Mouse (Mus musculus) intestine, embryonic 14.5 days (tissue): ENCODE measurements around the gene Gm527. TPM values are rescaled to one million over a fixed set of nuclear protein-coding genes. Genes with fewer than 3 reads are reported as not detected.
A peak's percentile ranks its signal among the peaks of the same experiment; 100 is the strongest.

Experiments
- ATAC-seq: fragments of 200-750 bp; cut with Nextera tagmentation; replicated peaks from 2 replicates; pipeline ENCODE4 v1.8.0; 2017; ENCODE audit warnings: low read depth, moderate number of reproducible peaks, moderate TSS enrichment, moderate library complexity; ENCODE audit not compliant: low FRiP score, low TSS enrichment
- DNase-seq: peaks from one replicate; pipeline ENCODE4 v3.0.0-alpha.2; 2018; ENCODE audit warnings: low spot score
- H3K27ac ChIP-seq: fragments of 300-500 bp; sonication (generic); 2 replicates; pipeline ENCODE4 v1.5.1; 2014; ENCODE audit warnings: low read depth, mild to moderate bottlenecking, control low read depth
- H3K27me3 ChIP-seq: fragments of 300-500 bp; sonication (generic); replicated peaks from 2 replicates; pipeline ENCODE4 v1.6.1; 2014; ENCODE audit warnings: low read length, control low read depth; ENCODE audit not compliant: control insufficient read depth, insufficient read depth
- H3K36me3 ChIP-seq: fragments of 300-500 bp; sonication (generic); 2 replicates; pipeline ENCODE4 v1.6.1; 2014; ENCODE audit warnings: low read length, control low read depth; ENCODE audit not compliant: control insufficient read depth, insufficient read depth
- H3K4me1 ChIP-seq: fragments of 300-500 bp; sonication (generic); replicated peaks from 2 replicates; pipeline ENCODE4 v1.6.1; 2014; ENCODE audit warnings: low read length, control low read depth, mixed read lengths; ENCODE audit not compliant: control insufficient read depth, insufficient read depth
- H3K4me2 ChIP-seq: fragments of 300-500 bp; sonication (generic); 2 replicates; pipeline ENCODE4 v1.6.1; 2014; ENCODE audit warnings: low read length
- H3K4me3 ChIP-seq: fragments of 300-500 bp; sonication (generic); 2 replicates; pipeline ENCODE4 v1.5.1; 2014; ENCODE audit warnings: low read depth, low read length, control low read depth, mixed read lengths
- H3K9ac ChIP-seq: fragments of 300-500 bp; sonication (generic); 2 replicates; pipeline ENCODE4 v1.6.1; 2014; ENCODE audit warnings: mild to moderate bottlenecking, low read length
- H3K9me3 ChIP-seq: fragments of 300-500 bp; sonication (generic); 2 replicates; pipeline ENCODE4 v1.6.1; 2016; ENCODE audit warnings: low read length, control low read depth; ENCODE audit not compliant: control insufficient read depth
- whole genome bisulfite sequencing: fragments of 180-500 bp; shearing (Covaris S2); extraction: QIAGEN DNeasy Blood & Tissue Kit; methylation state at CpG from one replicate; pipeline ENCODE4 v1.1.7; 2014; 5-methylcytosine and 5-hydroxymethylcytosine counted together
- polyA plus RNA-seq: library from polyadenylated mRNA; unstranded; fragments of >200 nt; fragmentation: Nextera tagmentation; extraction: Ambion mirVana; gene quantifications from 2 replicates; pipeline ENCODE4 v1.2.1, GENCODE M21; 2014

Gene Gm527
- polyA plus RNA-seq, 1 experiment from 2014 or later = 6.1 TPM

DNA sequence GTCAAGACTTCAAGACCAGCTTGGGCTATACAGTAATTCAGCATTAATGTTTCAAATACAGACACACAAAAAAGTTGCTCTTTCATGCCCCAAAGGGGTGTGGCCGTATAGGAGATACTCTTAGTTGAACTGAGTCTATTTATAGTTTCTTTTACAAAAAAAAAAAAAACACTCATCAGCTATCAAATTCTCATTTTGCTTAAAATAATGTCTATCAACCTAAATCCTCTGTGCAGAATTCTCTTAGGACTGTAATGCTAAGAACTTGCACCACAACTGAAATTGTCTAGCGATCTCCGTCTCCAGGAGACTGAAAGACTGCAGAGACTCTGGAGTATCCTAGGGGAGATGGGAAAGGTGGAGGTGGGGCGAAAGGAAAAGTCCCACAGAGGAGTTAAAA, 46.9 kb downstream of the Gm527 start:
- ATAC-seq = no peak
- H3K9ac ChIP-seq = peak overlapping the region; percentile 59
- peak overlapping the region; percentile 54; the same call in 1 of the 2 replicates for H3K27ac ChIP-seq
- peaks cover 10% of the 10 kb centered on the region for H3K4me1 ChIP-seq
- no peak for DNase-seq
- peak overlapping the region; percentile 93 for H3K4me2 ChIP-seq
- peak overlapping the region; percentile 92 for H3K4me3 ChIP-seq
- 17% methylated on average over 4 of the region's 4 CpGs for WGBS
- H3K27me3 ChIP-seq = no peaks in the 10 kb centered on the region
- no peaks in the 10 kb centered on the region for H3K9me3 ChIP-seq
- H3K36me3 ChIP-seq = no peaks in the 10 kb centered on the region

DNA sequence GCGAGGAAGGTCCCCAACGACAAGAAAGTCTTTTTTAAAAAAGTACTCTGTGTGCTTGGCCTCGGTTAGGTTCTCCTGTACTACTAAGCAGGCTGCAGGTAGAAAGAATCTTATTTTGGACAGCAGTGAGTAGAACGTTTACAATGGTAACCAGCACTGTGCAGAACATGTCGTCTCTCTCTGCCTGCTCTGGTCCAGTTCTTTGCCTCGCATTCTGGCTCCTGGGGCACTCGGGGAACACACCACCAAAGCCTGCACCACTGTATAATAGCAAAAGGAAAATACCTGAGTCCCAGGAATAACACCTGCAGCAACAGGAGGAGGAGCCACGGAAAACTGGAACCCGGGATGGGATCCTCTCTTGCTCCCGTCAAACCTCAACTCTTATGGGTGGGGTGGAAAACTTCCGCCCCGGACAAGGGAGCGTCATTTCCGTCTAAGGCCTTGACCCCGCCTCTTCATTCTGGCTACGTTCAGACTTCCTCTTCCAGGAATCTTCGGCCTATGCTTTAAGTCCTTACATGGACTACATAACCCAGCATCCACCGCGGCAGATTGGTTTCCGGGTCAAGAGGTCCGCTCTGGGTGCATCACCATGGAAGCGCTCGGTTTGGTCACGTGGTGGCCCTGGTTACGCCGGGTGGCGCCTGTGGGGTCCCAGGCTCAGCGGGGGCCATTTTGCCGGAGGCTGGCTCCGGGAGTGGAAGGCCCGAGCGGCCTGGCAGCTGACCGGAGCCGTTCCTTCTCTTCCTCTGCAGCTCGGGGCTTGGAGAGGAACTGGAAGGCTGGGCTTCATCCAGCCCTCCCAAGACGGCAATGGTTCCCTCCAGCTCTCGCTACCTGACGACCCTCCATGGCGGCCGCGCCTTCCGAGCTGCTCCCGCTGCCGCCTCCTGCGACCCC, 47.7 kb downstream of the Gm527 start, which contains the start of the genes Klhl28 and Togaram1:
Gene Klhl28, minus strand, starts transcription at position 411 of the 903 bp plus-strand sequence.
Gene Togaram1, plus strand, starts transcription at position 681 of the 903 bp plus-strand sequence.
- peak within 1 kb of the TSS; percentile 86 for H3K9ac ChIP-seq
- H3K4me1 ChIP-seq = peaks cover 18% of the 10 kb centered on the region
- under 1% methylated on average over 45 of the region's 45 CpGs for WGBS
- H3K9me3 ChIP-seq = no peaks in the 10 kb centered on the region
- peak within 1 kb of the TSS; percentile 92 for H3K4me3 ChIP-seq
- peak; percentile 98 for DNase-seq
- H3K4me2 ChIP-seq = peak within 1 kb of the TSS; percentile 93
- H3K27me3 ChIP-seq = no peaks in the 10 kb centered on the region
- no peaks in the 10 kb centered on the region for H3K36me3 ChIP-seq
- peak; percentile 100 for ATAC-seq
- peak within 1 kb of the TSS; percentile 88 for H3K27ac ChIP-seq

GRCm38 (mm10) chr12:64966101-64966631, 48.5 kb downstream of the Gm527 start:
- peak; percentile 22 for ATAC-seq
- Histone ChIP-seq H3K9me3 (no peaks in the 10 kb centered on the region), H3K9ac (peak overlapping the region; percentile 86), H3K27me3 (no peaks in the 10 kb centered on the region), H3K4me2 (peak overlapping the region; percentile 73), H3K36me3 (0 out of 2 replicates have a peak, but pooled peaks cover 2% of the 10 kb centered on the region), H3K27ac (peak overlapping the region; percentile 88), H3K4me3 (peak overlapping the region; percentile 92), H3K4me1 (peaks cover 22% of the 10 kb centered on the region)
- WGBS = under 1% methylated on average over 44 of the region's 44 CpGs
- DNase-seq = no peak

- H3K9ac ChIP-seq = peak overlapping the region; percentile 86
- H3K4me1 ChIP-seq = peaks cover 26% of the 10 kb centered on the region
- H3K4me2 ChIP-seq = peak overlapping the region; percentile 73
- H3K36me3 ChIP-seq = 0 out of 2 replicates have a peak, but pooled peaks cover 4% of the 10 kb centered on the region
- H3K4me3 ChIP-seq = peak overlapping the region; percentile 92
- peak overlapping the region; percentile 88; the same call in 1 of the 2 replicates for H3K27ac ChIP-seq
- H3K27me3 ChIP-seq = no peaks in the 10 kb centered on the region
- H3K9me3 ChIP-seq = no peaks in the 10 kb centered on the region
- DNase-seq (no peak), ATAC-seq (no peak)
- 3% methylated on average over 19 of the region's 19 CpGs for WGBS
Measured at GRCm38 (mm10) chr12:64966652-64967435, 49.1 kb downstream of the Gm527 start.

DNA sequence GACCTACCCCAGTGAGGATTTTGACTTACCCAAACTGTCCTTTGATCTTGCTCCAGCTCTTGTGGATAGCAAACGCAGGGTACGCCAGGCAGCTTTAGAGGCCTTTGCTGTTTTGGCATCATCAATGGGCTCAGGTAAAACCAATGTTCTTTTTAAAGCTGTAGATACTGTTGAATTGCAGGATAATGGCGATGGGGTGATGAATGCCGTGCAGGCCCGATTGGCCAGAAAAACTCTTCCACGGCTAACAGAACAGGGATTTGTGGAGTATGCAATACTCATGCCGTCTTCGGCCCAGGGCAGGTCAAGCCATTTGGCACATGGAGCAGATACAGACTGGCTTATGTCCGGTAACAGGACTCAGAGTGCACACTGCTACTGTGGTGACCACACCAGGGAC, 49.8 kb downstream of the Gm527 start:
- H3K9ac ChIP-seq = peak overlapping the region; percentile 86
- no peak for ATAC-seq
- no peak overlapping the region for H3K27ac ChIP-seq
- no peaks in the 10 kb centered on the region for H3K9me3 ChIP-seq
- H3K36me3 ChIP-seq = 0 out of 2 replicates have a peak, but pooled peaks cover 4% of the 10 kb centered on the region
- peak; percentile 53 for DNase-seq
- H3K4me2 ChIP-seq = peak overlapping the region; percentile 73
- peaks cover 31% of the 10 kb centered on the region for H3K4me1 ChIP-seq
- WGBS = under 1% methylated on average over 9 of the region's 9 CpGs
- H3K4me3 ChIP-seq = peak overlapping the region; percentile 92
- H3K27me3 ChIP-seq = no peaks in the 10 kb centered on the region

GRCm38 (mm10) chr12:64968067-64968466, 50.4 kb downstream of the Gm527 start:
- WGBS = 3% methylated on average over 2 of the region's 2 CpGs
- H3K9me3 ChIP-seq = no peaks in the 10 kb centered on the region
- no peaks in the 10 kb centered on the region for H3K27me3 ChIP-seq
- peaks cover 31% of the 10 kb centered on the region for H3K4me1 ChIP-seq
- peak overlapping the region; percentile 73 for H3K4me2 ChIP-seq
- DNase-seq (no peak), ATAC-seq (no peak)
- no peak overlapping the region for H3K27ac ChIP-seq
- peak overlapping the region; percentile 86 for H3K9ac ChIP-seq
- 0 out of 2 replicates have a peak, but pooled peaks cover 4% of the 10 kb centered on the region for H3K36me3 ChIP-seq
- peak overlapping the region; percentile 92 for H3K4me3 ChIP-seq

DNA sequence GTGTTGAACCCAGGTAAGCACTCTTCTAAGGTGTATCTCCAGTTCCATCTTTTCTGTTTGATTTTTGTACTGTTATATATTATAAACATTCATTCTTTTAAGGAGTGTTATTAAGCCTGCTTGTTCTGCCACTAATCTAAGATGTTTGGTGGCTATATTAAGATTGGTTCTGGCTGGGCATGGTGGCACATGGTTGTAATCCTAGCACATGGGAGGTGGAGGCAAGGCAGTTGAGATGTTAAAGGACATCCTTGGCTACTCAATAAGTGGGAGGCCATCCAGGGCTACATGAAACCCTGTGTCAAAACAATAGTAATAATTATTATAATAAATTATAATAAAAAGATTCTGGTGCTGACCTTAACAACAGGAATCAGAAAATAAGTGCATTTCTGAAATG, 53.7 kb downstream of the Gm527 start:
- no peak for ATAC-seq
- Histone ChIP-seq H3K9ac (no peak overlapping the region), H3K27me3 (no peaks in the 10 kb centered on the region), H3K36me3 (0 out of 2 replicates have a peak, but pooled peaks cover 4% of the 10 kb centered on the region), H3K27ac (no peak overlapping the region), H3K9me3 (no peaks in the 10 kb centered on the region), H3K4me3 (no peak overlapping the region), H3K4me1 (peaks cover 25% of the 10 kb centered on the region), H3K4me2 (0 out of 2 replicates have a peak overlapping the region, but pooled peaks have one; percentile 7)
- DNase-seq = no peak

DNA sequence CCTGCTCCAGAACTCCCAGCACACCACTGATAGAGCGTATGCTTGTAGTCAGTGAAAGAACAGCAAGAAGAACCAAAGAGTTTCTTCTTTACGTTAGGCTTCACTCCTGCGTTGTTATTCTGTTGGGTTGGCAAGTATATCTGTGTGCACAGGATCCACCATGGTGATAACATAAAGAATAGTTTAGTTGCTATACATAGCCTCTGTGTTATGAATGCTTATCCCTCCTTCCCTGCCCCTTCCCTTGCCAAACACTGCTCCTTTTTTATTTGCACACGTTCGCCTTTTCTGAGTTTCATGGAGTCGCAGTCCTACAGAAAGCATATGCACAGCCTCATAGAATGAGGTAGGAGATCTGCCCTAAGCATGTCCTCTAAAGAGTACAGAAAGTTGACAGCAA, 54.4 kb downstream of the Gm527 start:
- Histone ChIP-seq H3K27ac (no peak overlapping the region), H3K36me3 (peaks cover 10% of the 10 kb centered on the region; the same call in 1 of the 2 replicates), H3K4me3 (no peak overlapping the region), H3K27me3 (no peaks in the 10 kb centered on the region), H3K4me1 (peaks cover 25% of the 10 kb centered on the region), H3K4me2 (no peak overlapping the region), H3K9me3 (no peaks in the 10 kb centered on the region), H3K9ac (no peak overlapping the region)
- WGBS = 67% methylated on average over 6 of the region's 6 CpGs
- no peak for DNase-seq
- 0 out of 2 replicates have a peak, but pooled peaks have one; percentile 21 for ATAC-seq
